Mouse (Mus musculus) embryonic facial prominence, embryonic 11.5 days (tissue): Measurements from ENCODE around the gene Omt2b. TPM values are rescaled to one million over a fixed set of nuclear protein-coding genes. Genes with fewer than 3 reads are reported as not detected.
"Not testable (repeated sequence)": the region's sequence is repeated elsewhere in the genome, so short reads cannot be mapped to it uniquely, and the experiment has no call there.

Experiments used
- ATAC-seq: fragments of 200-750 bp; cut with Nextera tagmentation; replicated peaks from 2 replicates; pipeline ENCODE4 v1.8.0; 2017; ENCODE audit warnings: low read depth; ENCODE audit not compliant: insufficient number of reproducible peaks, low FRiP score, low TSS enrichment
- DNase-seq: peaks from one replicate; pipeline ENCODE4 v3.0.0-alpha.2; 2015; ENCODE audit warnings: low spot score
- H3K27ac ChIP-seq: fragments of 300-500 bp; sonication (generic); replicated peaks from 2 replicates; pipeline ENCODE4 v1.5.1; 2014; ENCODE audit warnings: mild to moderate bottlenecking, low read depth, low read length, control low read depth
- H3K27me3 ChIP-seq: fragments of 300-500 bp; sonication (generic); 2 replicates; pipeline ENCODE4 v1.6.1; 2014; ENCODE audit warnings: mild to moderate bottlenecking, low read length, moderate library complexity, mixed read lengths; ENCODE audit not compliant: control insufficient read depth, insufficient read depth
- H3K36me3 ChIP-seq: fragments of 300-500 bp; sonication (generic); replicated peaks from 2 replicates; pipeline ENCODE4 v1.6.1; 2014; ENCODE audit warnings: low read depth, mild to moderate bottlenecking, low read length, moderate library complexity, mixed read lengths; ENCODE audit not compliant: control insufficient read depth, insufficient read depth
- H3K4me1 ChIP-seq: fragments of 300-500 bp; sonication (generic); 2 replicates; pipeline ENCODE4 v1.6.1; 2014; ENCODE audit warnings: low read length, mixed read lengths; ENCODE audit not compliant: control insufficient read depth, insufficient read depth
- H3K4me2 ChIP-seq: fragments of 300-500 bp; sonication (generic); 2 replicates; pipeline ENCODE4 v1.6.1; 2014; ENCODE audit warnings: low read depth, mild to moderate bottlenecking, control low read depth, low read length, moderate library complexity
- H3K4me3 ChIP-seq: fragments of 300-500 bp; sonication (generic); 2 replicates; pipeline ENCODE4 v1.5.1; 2014; ENCODE audit warnings: low read depth, low read length, control low read depth
- H3K9ac ChIP-seq: fragments of 300-500 bp; sonication (generic); replicated peaks from 2 replicates; pipeline ENCODE4 v1.6.1; 2014; ENCODE audit warnings: mild to moderate bottlenecking, control low read depth, low read length
- H3K9me3 ChIP-seq: fragments of 300-500 bp; sonication (generic); replicated peaks from 2 replicates; pipeline ENCODE4 v1.6.1; 2016; ENCODE audit warnings: mild to moderate bottlenecking, low read length, inconsistent platforms, mixed read lengths; ENCODE audit not compliant: control insufficient read depth
- WGBS: fragments of 180-500 bp; shearing (Covaris S2); extraction: QIAGEN DNeasy Blood & Tissue Kit; methylation state at CpG from one replicate; pipeline ENCODE4 v1.1.7; 2014; 5-methylcytosine and 5-hydroxymethylcytosine counted together
- polyA plus RNA-seq: library from polyadenylated mRNA; unstranded; fragments of >200 nt; fragmentation: Nextera tagmentation; extraction: Ambion mirVana; gene quantifications from 2 replicates; pipeline ENCODE4 v1.2.1, GENCODE M21; 2014

Gene Omt2b
- polyA plus RNA-seq, 1 experiment from 2014 or later = not detected

GRCm38 (mm10) chr9:78298232-78298631, 29.2 kb upstream of the Omt2b start:
- ATAC-seq (no peak), DNase-seq (no peak)
- Histone ChIP-seq H3K4me2 (no peak overlapping the region), H3K27me3 (no peaks in the 10 kb centered on the region), H3K4me1 (no peaks in the 10 kb centered on the region), H3K27ac (no peak overlapping the region), H3K4me3 (no peak overlapping the region), H3K9me3 (no peaks in the 10 kb centered on the region), H3K36me3 (no peaks in the 10 kb centered on the region), H3K9ac (no peak overlapping the region)
- whole genome bisulfite sequencing = 77% methylated on average over 1 of the region's 1 CpGs

- H3K4me2 ChIP-seq, H3K4me1 ChIP-seq: not testable (repeated sequence)
- 60% methylated on average over 1 of the region's 1 CpGs for WGBS
These were observed 28.2 kb upstream of the Omt2b start for GRCm38 (mm10) chr9:78299143-78299542.

GRCm38 (mm10) chr9:78308122-78308521, 19.3 kb upstream of the Omt2b start:
- not testable (repeated sequence) for H3K27me3 ChIP-seq
- WGBS = 87% methylated on average over 3 of the region's 3 CpGs

More at GRCm38 (mm10) chr9:78299143-78299542, 28.2 kb upstream of the Omt2b start:
- H3K27ac ChIP-seq, DNase-seq, H3K4me3 ChIP-seq, ATAC-seq, H3K36me3 ChIP-seq, H3K9me3 ChIP-seq, H3K9ac ChIP-seq, H3K27me3 ChIP-seq: not testable (repeated sequence)

GRCm38 (mm10) chr9:78314696-78315095, 12.7 kb upstream of the Omt2b start, which contains the start of gene Omt2a:
Gene Omt2a, minus strand, starts transcription at chr9:78314796.
- Histone ChIP-seq H3K36me3 (no peaks in the 10 kb centered on the region), H3K27ac (no peak within 1 kb of the TSS), H3K9ac (no peak within 1 kb of the TSS), H3K9me3 (no peaks in the 10 kb centered on the region), H3K4me2 (no peak within 1 kb of the TSS), H3K4me1 (no peaks in the 10 kb centered on the region), H3K27me3 (no peaks in the 10 kb centered on the region), H3K4me3 (no peak within 1 kb of the TSS)
- WGBS = 81% methylated on average over 2 of the region's 2 CpGs
- DNase-seq = no peak
- ATAC-seq = no peak

More at GRCm38 (mm10) chr9:78308122-78308521, 19.3 kb upstream of the Omt2b start:
- not testable (repeated sequence) for DNase-seq, ATAC-seq, H3K9me3 ChIP-seq, H3K9ac ChIP-seq, H3K36me3 ChIP-seq, H3K4me1 ChIP-seq, H3K4me3 ChIP-seq, H3K4me2 ChIP-seq, H3K27ac ChIP-seq

GRCm38 (mm10) chr9:78319499-78319898, 7.9 kb upstream of the Omt2b start:
- no peak for DNase-seq

GRCm38 (mm10) chr9:78337050-78337449, 9.7 kb downstream of the Omt2b start:
- H3K27ac ChIP-seq, H3K27me3 ChIP-seq, ATAC-seq, H3K9me3 ChIP-seq, H3K4me2 ChIP-seq, H3K36me3 ChIP-seq, H3K9ac ChIP-seq, H3K4me1 ChIP-seq, DNase-seq, H3K4me3 ChIP-seq: not testable (repeated sequence)

More at GRCm38 (mm10) chr9:78319499-78319898, 7.9 kb upstream of the Omt2b start:
- no peaks in the 10 kb centered on the region for H3K27me3 ChIP-seq
- ATAC-seq = no peak
- H3K4me1 ChIP-seq = no peaks in the 10 kb centered on the region
- no peak overlapping the region for H3K4me3 ChIP-seq
- H3K9me3 ChIP-seq = no peaks in the 10 kb centered on the region
- H3K27ac ChIP-seq = no peak overlapping the region
- no peak overlapping the region for H3K4me2 ChIP-seq
- H3K9ac ChIP-seq = no peak overlapping the region
- WGBS = 34% methylated on average over 1 of the region's 1 CpGs
- no peaks in the 10 kb centered on the region for H3K36me3 ChIP-seq

GRCm38 (mm10) chr9:78340324-78340723, 12.9 kb downstream of the Omt2b start:
- H3K27ac ChIP-seq, H3K27me3 ChIP-seq, H3K4me1 ChIP-seq, ATAC-seq, H3K36me3 ChIP-seq, H3K4me3 ChIP-seq, H3K4me2 ChIP-seq, H3K9ac ChIP-seq, H3K9me3 ChIP-seq: not testable (repeated sequence)
- 8% methylated on average over 8 of the region's 8 CpGs for WGBS
- peak; percentile 69 for DNase-seq

- H3K36me3 ChIP-seq, H3K4me3 ChIP-seq, H3K4me1 ChIP-seq, H3K4me2 ChIP-seq, H3K9ac ChIP-seq, H3K27ac ChIP-seq, ATAC-seq, H3K9me3 ChIP-seq, H3K27me3 ChIP-seq, DNase-seq: not testable (repeated sequence)
- 90% methylated on average over 4 of the region's 4 CpGs for WGBS
These were observed 15.1 kb downstream of the Omt2b start for GRCm38 (mm10) chr9:78342494-78342893.
